Mouse (Mus musculus) MEL (cell line): ENCODE results near the gene Cdc42bpb. TPM values are rescaled to one million over a fixed set of nuclear protein-coding genes. Genes with fewer than 3 reads are reported as not detected.

Experiments used
- DNase-seq: peaks from one replicate; pipeline ENCODE4 v3.0.0; 2011; ENCODE audit warnings: low read depth, low spot score
- H3K27ac ChIP-seq: 2 replicates; pipeline ENCODE4 v1.5.1; 2012; ENCODE audit warnings: low read depth, mild to moderate bottlenecking, control low read depth, low read length, moderate library complexity; ENCODE audit not compliant: control insufficient read depth
- H3K27me3 ChIP-seq, 2 experiments: fragments of 150-350 bp in 1 of 2; sonication (generic) in 1 of 2; 2 replicates each; pipeline ENCODE4 v1.6.1; 2012; ENCODE audit warnings: low read length in 2 of 2, mild to moderate bottlenecking in 2 of 2, improper control_type of control experiment in 1 of 2, moderate library complexity in 1 of 2; ENCODE audit not compliant: insufficient read depth in 2 of 2, control insufficient read depth in 1 of 2
- H3K36me3 ChIP-seq, 2 experiments: 2 replicates each; pipeline ENCODE4 v1.6.1; 2012 to 2014; ENCODE audit warnings: low read length in 2 of 2, improper control_type of control experiment in 1 of 2, inconsistent platforms in 1 of 2, mild to moderate bottlenecking in 1 of 2; ENCODE audit not compliant: insufficient read depth in 2 of 2, control insufficient read depth in 1 of 2
- H3K4me1 ChIP-seq, 2 experiments: fragments of 150-350 bp in 1 of 2; sonication (generic) in 1 of 2; 2 replicates each; pipeline ENCODE4 v1.6.1; 2012; ENCODE audit warnings: low read length in 2 of 2, improper control_type of control experiment in 1 of 2, mild to moderate bottlenecking in 1 of 2; ENCODE audit not compliant: insufficient read depth in 2 of 2, control insufficient read depth in 1 of 2
- H3K4me3 ChIP-seq, 2 experiments: fragments of 150-350 bp in 1 of 2; sonication (generic) in 1 of 2; 2 replicates each; pipeline ENCODE4 v1.5.1; 2012; ENCODE audit warnings: low read depth in 2 of 2, low read length in 2 of 2, mild to moderate bottlenecking in 2 of 2, moderate library complexity in 2 of 2, control low read depth in 1 of 2, improper control_type of control experiment in 1 of 2; ENCODE audit not compliant: control insufficient read depth in 1 of 2, insufficient read depth in 1 of 2
- H3K79me2 ChIP-seq: 2 replicates; pipeline ENCODE4 v1.6.1; 2012; ENCODE audit warnings: mild to moderate bottlenecking, low read length, moderate library complexity; ENCODE audit not compliant: control insufficient read depth, poor library complexity, insufficient read depth
- H3K9ac ChIP-seq: 2 replicates; pipeline ENCODE4 v1.6.1; 2012; ENCODE audit warnings: low read depth, mild to moderate bottlenecking, control low read depth, low read length, moderate library complexity; ENCODE audit not compliant: control insufficient read depth, poor library complexity, severe bottlenecking
- H3K9me3 ChIP-seq: fragments of 150-350 bp; sonication (generic); replicated peaks from 2 replicates; pipeline ENCODE4 v1.6.1; 2012; ENCODE audit warnings: mild to moderate bottlenecking, low read length, improper control_type of control experiment, moderate library complexity; ENCODE audit not compliant: insufficient read depth
- BHLHE40 ChIP-seq: IDR thresholded peaks from 2 replicates; pipeline ENCODE4 v1.6.1; 2012; ENCODE audit warnings: low read depth, mild to moderate bottlenecking, inconsistent platforms, low read length, improper control_type of control experiment, borderline replicate concordance
- CTCF ChIP-seq, 3 experiments: IDR thresholded peaks in 2 of 3; conservative IDR thresholded peaks in 1 of 3; 2 replicates each; pipeline ENCODE4 v1.5.1; 2011 to 2012; ENCODE audit warnings: low read length in 3 of 3, low read depth in 2 of 3, mild to moderate bottlenecking in 2 of 3, improper control_type of control experiment in 1 of 3, inconsistent platforms in 1 of 3, mixed read lengths in 1 of 3, moderate library complexity in 1 of 3; ENCODE audit not compliant: control insufficient read depth in 1 of 3, insufficient read depth in 1 of 3, poor library complexity in 1 of 3, severe bottlenecking in 1 of 3
- E2F4 ChIP-seq: IDR thresholded peaks from 2 replicates; pipeline ENCODE4 v1.6.1; 2011; ENCODE audit warnings: low read depth, low read length, improper control_type of control experiment, borderline replicate concordance
- HCFC1 ChIP-seq: IDR thresholded peaks from 2 replicates; pipeline ENCODE4 v1.6.1; 2012; ENCODE audit warnings: low read depth, mild to moderate bottlenecking, inconsistent platforms, low read length, improper control_type of control experiment, moderate library complexity
- MAX ChIP-seq: IDR thresholded peaks from 2 replicates; pipeline ENCODE4 v1.6.1; 2011; ENCODE audit warnings: low read length, improper control_type of control experiment
- MEF2A ChIP-seq: IDR thresholded peaks from 2 replicates; pipeline ENCODE4 v1.6.1; 2014; ENCODE audit warnings: low read depth, mild to moderate bottlenecking, inconsistent platforms, low read length, improper control_type of control experiment; ENCODE audit not compliant: poor library complexity, insufficient replicate concordance, severe bottlenecking; ENCODE audit errors: extremely low read depth
- MXI1 ChIP-seq: IDR thresholded peaks from 2 replicates; pipeline ENCODE4 v1.6.1; 2011; ENCODE audit warnings: mild to moderate bottlenecking, low read depth, low read length, improper control_type of control experiment
- MYB ChIP-seq: IDR thresholded peaks from 2 replicates; pipeline ENCODE4 v1.6.1; 2011; ENCODE audit warnings: mild to moderate bottlenecking, low read depth, low read length, improper control_type of control experiment
- NELFE ChIP-seq: IDR thresholded peaks from 2 replicates; pipeline ENCODE4 v1.6.1; 2011; ENCODE audit warnings: low read depth, low read length, improper control_type of control experiment
- NRF1 ChIP-seq: IDR thresholded peaks from 2 replicates; pipeline ENCODE4 v1.6.1; 2014; ENCODE audit warnings: low read depth, mild to moderate bottlenecking, inconsistent platforms, low read length, improper control_type of control experiment, moderate library complexity; ENCODE audit not compliant: poor library complexity, insufficient read depth, severe bottlenecking
- POLR2A ChIP-seq, 2 experiments: IDR thresholded peaks; 2 replicates each; pipeline ENCODE4 v1.6.1; 2011 to 2012; ENCODE audit warnings: low read length in 2 of 2, mild to moderate bottlenecking in 2 of 2, control low read depth in 1 of 2, improper control_type of control experiment in 1 of 2, low read depth in 1 of 2, moderate library complexity in 1 of 2; ENCODE audit not compliant: control insufficient read depth in 1 of 2, insufficient read depth in 1 of 2, poor library complexity in 1 of 2
- POLR2AphosphoS2 ChIP-seq: IDR thresholded peaks from 2 replicates; pipeline ENCODE4 v1.6.1; 2011; ENCODE audit warnings: low read length, improper control_type of control experiment
- POLR2AphosphoS5 ChIP-seq: IDR thresholded peaks from 2 replicates; pipeline ENCODE4 v1.6.1; 2012; ENCODE audit warnings: low read depth, borderline replicate concordance, mild to moderate bottlenecking, inconsistent platforms, low read length, moderate library complexity, mixed read lengths
- RAD21 ChIP-seq: IDR thresholded peaks from 2 replicates; pipeline ENCODE4 v1.6.1; 2011; ENCODE audit warnings: mild to moderate bottlenecking, low read depth, low read length, improper control_type of control experiment
- SMC3 ChIP-seq: IDR thresholded peaks from 2 replicates; pipeline ENCODE4 v1.6.1; 2011; ENCODE audit warnings: low read depth, low read length, improper control_type of control experiment
- USF1 ChIP-seq: IDR thresholded peaks from 2 replicates; pipeline ENCODE4 v1.6.1; 2014; ENCODE audit warnings: low read depth, mild to moderate bottlenecking, inconsistent platforms, low read length, improper control_type of control experiment, moderate library complexity
- USF2 ChIP-seq, 2 experiments: IDR thresholded peaks; 2 replicates each; pipeline ENCODE4 v1.6.1; 2011 to 2012; ENCODE audit warnings: improper control_type of control experiment in 2 of 2, low read length in 2 of 2, borderline replicate concordance in 1 of 2, inconsistent platforms in 1 of 2, low read depth in 1 of 2, mild to moderate bottlenecking in 1 of 2; ENCODE audit not compliant: insufficient read depth in 1 of 2
- ZC3H11A ChIP-seq: IDR thresholded peaks from 2 replicates; pipeline ENCODE4 v1.6.1; 2012; ENCODE audit warnings: low read depth, mild to moderate bottlenecking, inconsistent platforms, low read length, improper control_type of control experiment
- ZKSCAN1 ChIP-seq: IDR thresholded peaks from 2 replicates; pipeline ENCODE4 v1.6.1; 2012; ENCODE audit warnings: low read depth, mild to moderate bottlenecking, inconsistent platforms, low read length, improper control_type of control experiment, moderate library complexity
- polyA plus RNA-seq, 2 experiments: library from polyadenylated mRNA; stranded (reverse) in 1 of 2; unstranded in 1 of 2; fragments of >175 nt in 1 of 2; fragments of >200 nt in 1 of 2; gene quantifications; 2 replicates each; pipeline versions ENCODE4 v1.2.1 to v1.2.4; 2012; ENCODE audit warnings: low replicate concordance in 2 of 2, low read depth in 1 of 2; ENCODE audit not compliant: insufficient read length in 2 of 2, insufficient read depth in 1 of 2, missing spikeins in 1 of 2
- total RNA-seq: library from RNA; depleted of rRNA; stranded (reverse); fragments of 300-350 nt; gene quantifications from 2 replicates; pipeline ENCODE4 v1.2.3, GENCODE M21; 2012

Gene Cdc42bpb
- total and polyA plus RNA-seq, 3 experiments: not detected

DNA sequence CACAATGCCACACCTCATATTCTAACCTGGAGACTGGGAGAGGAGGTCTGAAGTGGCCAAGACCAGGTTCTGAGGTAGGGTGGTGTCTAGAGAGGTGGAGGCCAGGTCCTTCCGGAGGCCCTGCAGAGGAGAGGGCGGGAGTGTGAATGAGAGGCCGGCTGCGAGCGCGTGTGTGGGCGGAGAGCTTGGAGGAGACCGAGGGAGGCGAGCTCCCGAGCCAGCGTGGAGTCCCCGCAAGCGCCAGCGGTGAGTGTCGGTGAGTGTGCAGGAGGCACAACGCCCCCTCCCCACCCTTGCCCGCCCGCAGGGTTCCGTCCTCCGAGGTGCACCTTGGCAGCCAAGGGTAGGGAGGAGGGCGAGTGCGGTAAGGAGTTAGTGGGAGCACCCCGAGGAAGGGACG is 29.1 kb upstream of the Cdc42bpb start, which contains the start of gene Lbhd2:
Lbhd2 (plus strand) TSS at position 188 of the 400 bp plus-strand sequence.
- DNase-seq: no peak
- Histone ChIP-seq H3K79me2 (no peaks in the 10 kb centered on the region), H3K4me3 (no peak within 1 kb of the TSS), H3K27me3 (peaks cover 0 to 4% of the 10 kb centered on the region in 2 experiments; a peak in 2 of 4 replicates)
- TF ChIP-seq USF1 (no peak), NELFE (no peak), MXI1 (no peak)
- TF ChIP-seq, all 39 proteins: peak for 0
- Histone ChIP-seq H3K4me1 (no peaks in the 10 kb centered on the region), H3K9ac (no peak within 1 kb of the TSS), H3K27ac (no peak within 1 kb of the TSS), H3K36me3 (no peaks in the 10 kb centered on the region), H3K9me3 (no peaks in the 10 kb centered on the region)

DNA sequence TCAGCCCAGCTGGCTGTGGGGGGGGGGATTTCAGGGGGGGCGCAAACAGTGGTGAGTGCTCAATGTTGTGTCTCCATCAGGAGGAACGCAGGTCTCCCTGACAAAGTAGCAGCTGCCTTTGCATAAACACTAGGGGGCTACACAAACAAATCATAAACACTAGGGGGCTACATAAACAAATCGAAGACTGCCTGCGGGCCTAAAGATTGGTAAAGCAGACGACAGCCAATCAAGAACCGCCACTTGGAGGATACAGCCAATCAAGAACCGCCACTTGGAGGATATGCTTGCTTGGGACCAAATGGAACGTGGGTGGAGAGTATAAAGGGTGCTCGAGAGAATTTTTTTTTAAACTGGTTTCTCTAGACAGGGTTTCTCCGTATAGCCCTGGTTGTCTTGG is 27.4 kb upstream of the Cdc42bpb start:
- no peak overlapping the region for H3K4me3 ChIP-seq
- H3K4me1 ChIP-seq: no peaks in the 10 kb centered on the region
- no peak overlapping the region for H3K9ac ChIP-seq
- H3K9me3 ChIP-seq: no peaks in the 10 kb centered on the region
- peak; percentile 11 for DNase-seq
- no peak overlapping the region for H3K27ac ChIP-seq
- H3K79me2 ChIP-seq: no peaks in the 10 kb centered on the region
- TF ChIP-seq BHLHE40 (no peak), HCFC1 (no peak), MYB (no peak), POLR2AphosphoS2 (no peak), USF2 (IDR thresholded peaks at IDR 0.05; ENCODE audit: borderline replicate concordance in 1 of 2, insufficient read depth in 1 of 2, low read depth in 1 of 2, low read length in 2 of 2) (no peak), CTCF (IDR thresholded peaks at IDR 0.05 in 2 of 3, conservative IDR thresholded peaks at IDR 0.05 in 1 of 3; ENCODE audit: control insufficient read depth in 1 of 3, insufficient read depth in 1 of 3, low read depth in 2 of 3, low read length in 3 of 3, poor library complexity in 1 of 3, severe bottlenecking in 1 of 3) (no peak), SMC3 (no peak), MEF2A (no peak), POLR2AphosphoS5 (no peak), RAD21 (no peak), ZKSCAN1 (no peak), NRF1 (no peak), MAX (no peak), MXI1 (no peak), ZC3H11A (no peak), E2F4 (no peak), POLR2A (IDR thresholded peaks at IDR 0.05; ENCODE audit: control insufficient read depth in 1 of 2, insufficient read depth in 1 of 2, low read depth in 1 of 2, low read length in 2 of 2, poor library complexity in 1 of 2) (no peak)
- H3K36me3 ChIP-seq: no peaks in the 10 kb centered on the region
- peaks cover 0 to 4% of the 10 kb centered on the region in 2 experiments; a peak in 2 of 4 replicates for H3K27me3 ChIP-seq
